Mouse (Mus musculus) lung, adult 2 months (tissue): ENCODE measurements around the gene Hpca.

ENCODE experiments used
- CTCF ChIP-seq: fragments of 200-500 bp; IDR thresholded peaks from 2 replicates; pipeline ENCODE4 v1.5.1; 2011; ENCODE audit warnings: mild to moderate bottlenecking, low read length, control low read depth; ENCODE audit not compliant: insufficient read depth
- POLR2A ChIP-seq: fragments of 200-500 bp; IDR thresholded peaks from 2 replicates; pipeline ENCODE4 v1.6.1; 2011; ENCODE audit warnings: low read depth, mild to moderate bottlenecking, control low read depth, low read length, borderline replicate concordance; ENCODE audit errors: extremely low read depth

DNA sequence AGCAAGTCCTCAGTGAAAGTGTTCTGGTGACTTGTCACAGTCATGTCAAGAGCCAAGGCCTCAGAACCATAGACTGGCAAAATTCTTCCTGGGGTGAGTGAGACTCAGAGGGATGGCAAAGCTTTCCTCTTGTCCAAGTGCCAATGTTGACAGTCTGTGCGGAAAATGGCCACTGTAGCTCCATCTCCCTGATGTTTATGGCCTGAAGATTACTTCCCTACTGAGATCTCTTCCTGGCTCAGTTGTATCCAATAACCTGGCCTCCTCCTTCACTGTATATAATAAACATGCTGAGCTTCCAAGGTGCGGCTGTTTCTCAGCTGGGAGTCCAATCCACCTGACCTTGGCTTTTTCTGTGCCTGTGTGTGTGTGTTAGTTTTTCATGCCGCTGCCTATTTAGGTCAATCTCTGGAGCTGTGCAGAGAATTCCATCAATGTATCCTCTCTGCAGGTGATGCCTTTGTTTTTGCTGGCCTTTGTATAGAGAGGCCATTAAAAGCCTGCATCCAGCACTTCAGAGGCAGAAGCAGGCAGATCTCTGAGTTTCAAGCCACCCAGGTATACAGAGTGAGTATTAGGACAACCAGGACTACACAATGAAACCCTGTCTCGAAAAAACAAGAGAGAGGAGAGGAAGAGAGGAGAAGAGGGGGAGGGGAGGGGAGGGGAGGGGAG lies 39.9 kb upstream of the Hpca start:
- TF ChIP-seq CTCF (no peak), POLR2A (no peak)
